Mouse (Mus musculus) embryo, embryonic 11.5 days (tissue): ENCODE measurements around the gene Pmfbp1.

ENCODE experiments used
- DNase-seq: peaks from one replicate; pipeline ENCODE4 v3.0.0-alpha.2; 2012; ENCODE audit warnings: low read depth, low spot score

Pmfbp1 gene

GRCm38 (mm10) chr8:109499009-109499717 lies 5.3 kb downstream of the Pmfbp1 start:
- DNase-seq: no peak

GRCm38 (mm10) chr8:109503566-109503965 lies 9.7 kb downstream of the Pmfbp1 start:
- no peak for DNase-seq

GRCm38 (mm10) chr8:109505560-109505959 lies 11.7 kb downstream of the Pmfbp1 start:
- DNase-seq: no peak

GRCm38 (mm10) chr8:109524008-109524407 lies 30.2 kb downstream of the Pmfbp1 start:
- no peak for DNase-seq

GRCm38 (mm10) chr8:109535140-109535990 lies 41.5 kb downstream of the Pmfbp1 start:
- no peak for DNase-seq

- DNase-seq: peak; percentile 72
These were observed 42.9 kb downstream of the Pmfbp1 start for GRCm38 (mm10) chr8:109536703-109537102.

- no peak for DNase-seq
These were observed 48.3 kb downstream of the Pmfbp1 start for GRCm38 (mm10) chr8:109542165-109542564.

GRCm38 (mm10) chr8:109542748-109543519 lies 49.1 kb downstream of the Pmfbp1 start:
- no peak for DNase-seq

GRCm38 (mm10) chr8:109544049-109544448 lies 50.2 kb downstream of the Pmfbp1 start:
- DNase-seq: no peak

- DNase-seq: peak; percentile 17
These were observed 57.8 kb downstream of the Pmfbp1 start for GRCm38 (mm10) chr8:109551663-109552062.

GRCm38 (mm10) chr8:109563881-109564280 lies 70.1 kb downstream of the Pmfbp1 start:
- DNase-seq: no peak

- no peak for DNase-seq
These were observed 70.9 kb downstream of the Pmfbp1 start for GRCm38 (mm10) chr8:109564766-109565165.

- DNase-seq: peak; percentile 99
These were observed 71.9 kb downstream of the Pmfbp1 start, which contains the start of the genes Dhx38 and Txnl4b for GRCm38 (mm10) chr8:109565498-109566333. Gene Dhx38 (minus strand): TSS chr8:109565861. Gene Txnl4b (plus strand): TSS chr8:109565892.

- DNase-seq: no peak
These were observed 77.3 kb downstream of the Pmfbp1 start for GRCm38 (mm10) chr8:109571139-109571538.

- no peak for DNase-seq
These were observed 82.5 kb downstream of the Pmfbp1 start for GRCm38 (mm10) chr8:109576311-109576710.

- no peak for DNase-seq
These were observed 85.1 kb downstream of the Pmfbp1 start, which contains the start of gene Hp for GRCm38 (mm10) chr8:109578900-109579301. Gene Hp (minus strand): TSS chr8:109579172.

GRCm38 (mm10) chr8:109584293-109584692 lies 90.5 kb downstream of the Pmfbp1 start:
- no peak for DNase-seq

- no peak for DNase-seq
These were observed 91.0 kb downstream of the Pmfbp1 start for GRCm38 (mm10) chr8:109584830-109585229.

GRCm38 (mm10) chr8:109585652-109586051 lies 91.8 kb downstream of the Pmfbp1 start:
- no peak for DNase-seq

GRCm38 (mm10) chr8:109586972-109587504 lies 93.2 kb downstream of the Pmfbp1 start:
- DNase-seq: no peak

GRCm38 (mm10) chr8:109590901-109591300 lies 97.1 kb downstream of the Pmfbp1 start:
- no peak for DNase-seq
